Mouse (Mus musculus) spleen, postnatal 4 days (tissue): ENCODE measurements around the gene Hist1h2ad.
"Not testable (repeated sequence)": the region's sequence is repeated elsewhere in the genome, so short reads cannot be mapped to it uniquely, and the experiment has no call there.

Experiments used
- DNase-seq, 2 experiments: peaks; one replicate each; pipeline ENCODE4 v3.0.0; 2022; ENCODE audit warnings: low spot score in 2 of 2

The Hist1h2ad gene

DNA sequence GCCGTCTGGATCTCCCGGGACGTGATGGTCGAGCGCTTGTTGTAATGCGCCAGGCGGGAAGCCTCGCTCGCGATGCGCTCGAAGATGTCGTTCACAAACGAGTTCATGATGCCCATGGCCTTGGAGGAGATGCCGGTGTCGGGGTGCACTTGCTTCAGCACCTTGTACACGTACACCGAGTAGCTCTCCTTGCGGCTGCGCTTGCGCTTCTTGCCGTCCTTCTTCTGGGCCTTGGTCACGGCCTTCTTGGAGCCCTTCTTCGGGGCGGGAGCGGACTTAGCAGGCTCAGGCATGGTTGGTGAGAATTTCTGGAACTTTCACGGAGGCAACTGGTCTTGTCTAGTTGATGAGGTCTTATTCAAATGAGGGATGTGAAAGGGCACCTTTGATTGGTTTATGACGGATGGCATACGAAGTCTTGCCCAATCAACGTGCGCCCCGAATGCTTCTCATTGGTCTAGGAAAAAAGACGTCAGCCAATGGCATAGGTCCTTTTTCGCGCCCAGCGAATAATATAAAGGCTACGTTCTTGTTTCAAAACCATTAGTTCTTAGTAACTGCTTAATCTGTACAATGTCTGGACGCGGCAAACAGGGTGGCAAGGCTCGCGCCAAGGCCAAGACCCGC is at the start of gene Hist1h2ad, which contains the start of gene Hist1h2bf:
Hist1h2ad (plus strand) TSS at position 484 of the 627 bp plus-strand sequence.
Hist1h2bf (minus strand) TSS at position 299 of the 627 bp plus-strand sequence.
- DNase-seq = peak; percentile 91 to 93

DNA sequence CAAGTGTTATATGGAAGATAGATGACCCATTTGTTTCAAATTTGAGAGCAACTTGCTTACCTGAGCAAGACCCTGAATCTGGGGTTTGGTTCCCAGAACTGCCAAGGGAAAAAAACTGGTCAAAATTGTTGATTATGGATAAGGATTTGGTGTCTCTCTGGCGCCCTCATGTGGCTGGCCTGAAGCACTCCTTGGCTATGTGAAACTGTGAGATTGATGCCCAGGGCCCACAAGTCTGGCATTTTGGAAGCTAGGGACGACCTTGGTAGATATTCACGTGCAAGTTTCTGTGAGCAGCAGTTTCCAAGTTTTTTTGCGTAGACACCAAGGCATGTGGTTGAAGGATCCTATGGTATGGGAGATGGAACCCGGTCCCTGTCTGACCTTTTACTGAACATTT is 49.5 kb upstream of the Hist1h2ad start:
- peak; percentile 77 to 92 for DNase-seq

DNA sequence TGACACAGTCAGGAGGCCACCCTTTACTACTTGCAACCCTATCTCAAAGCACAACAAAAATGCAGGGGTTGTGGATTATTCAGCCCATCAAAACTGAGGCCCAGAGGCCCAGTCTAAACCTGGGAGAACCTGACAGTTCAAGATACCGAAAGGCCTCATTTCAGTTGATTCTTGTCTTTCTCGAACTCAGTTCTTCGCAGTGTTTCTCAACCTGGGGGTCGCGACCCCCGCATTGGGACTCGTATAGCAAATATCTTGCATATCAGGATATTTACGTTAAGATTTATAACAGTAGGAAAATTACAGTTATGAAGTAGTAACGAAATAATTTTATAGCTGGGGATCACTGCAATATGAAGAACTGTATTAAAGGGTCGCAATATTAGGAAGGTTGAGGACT is 48.3 kb upstream of the Hist1h2ad start:
- DNase-seq = peak in 1 of 2 experiments; percentile 62

DNA sequence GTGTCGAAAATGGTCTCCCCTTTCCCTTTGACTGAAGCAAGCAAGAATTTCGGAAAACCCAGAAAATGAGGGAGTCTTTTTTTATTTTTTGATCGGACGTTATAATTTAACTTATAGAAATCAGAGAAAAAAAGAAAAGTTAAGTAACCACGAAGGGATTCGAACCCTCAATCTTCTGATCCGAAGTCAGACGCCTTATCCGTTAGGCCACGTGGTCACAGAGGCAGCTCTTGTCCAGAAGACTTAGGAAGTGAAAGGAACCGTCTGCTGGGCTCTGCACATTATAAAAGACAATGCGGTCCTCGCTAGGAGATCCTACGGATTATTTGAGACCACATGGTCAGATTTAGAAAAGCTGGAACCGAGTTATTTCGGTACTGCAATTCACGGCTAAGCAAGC is 47.9 kb upstream of the Hist1h2ad start:
- peak; percentile 91 to 95 for DNase-seq

DNA sequence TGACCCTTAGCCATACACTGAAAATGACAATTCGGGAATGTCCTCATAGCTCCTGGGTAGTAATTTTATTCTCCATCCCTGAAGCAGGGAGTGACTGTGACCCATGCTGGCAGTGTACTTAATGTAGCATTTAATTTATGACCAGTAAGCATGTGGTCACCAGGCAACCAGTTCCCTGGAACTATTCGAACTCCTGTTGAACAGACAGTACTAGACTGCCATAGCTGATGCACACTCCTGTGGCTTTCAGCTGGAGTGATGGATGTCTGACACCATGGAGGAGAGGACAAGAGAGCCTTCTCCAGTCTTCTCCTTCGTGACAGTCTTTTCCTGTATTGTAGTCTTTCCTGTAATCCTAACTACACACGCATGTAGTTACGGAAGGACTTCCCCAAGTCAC is 45.2 kb upstream of the Hist1h2ad start:
- DNase-seq = no peak

DNA sequence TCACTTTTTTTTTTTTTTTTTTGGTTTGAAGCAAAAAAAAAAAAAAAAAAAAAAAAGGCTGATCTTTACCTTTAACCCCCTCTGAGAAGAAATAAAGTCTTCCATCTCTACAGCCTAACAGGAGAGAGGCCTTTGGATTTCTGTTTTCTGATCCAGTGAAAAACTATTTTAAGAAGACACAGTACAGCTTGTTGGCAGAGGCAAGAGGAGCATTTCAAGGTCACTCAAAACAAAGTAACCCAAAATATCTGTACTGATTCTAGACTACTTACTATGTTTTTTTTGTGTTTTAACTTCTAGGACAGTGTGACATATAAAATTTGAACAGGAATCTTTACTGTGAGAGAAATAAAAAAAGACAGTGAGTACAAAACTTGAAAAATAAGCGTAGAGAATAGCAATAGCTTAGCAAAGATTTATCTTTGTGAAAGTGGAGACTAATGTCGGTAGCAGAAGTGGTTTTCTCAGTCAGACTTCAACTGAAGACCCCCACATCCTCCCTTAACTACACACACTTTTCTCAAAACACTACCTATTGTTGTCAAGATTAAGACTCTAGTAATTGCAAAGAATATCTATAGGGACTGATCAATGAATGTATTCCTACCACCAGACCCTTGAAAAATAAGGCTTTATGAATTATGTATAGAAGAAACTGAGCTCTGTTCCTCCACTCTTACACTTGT is 44.6 kb upstream of the Hist1h2ad start:
- no peak for DNase-seq

DNA sequence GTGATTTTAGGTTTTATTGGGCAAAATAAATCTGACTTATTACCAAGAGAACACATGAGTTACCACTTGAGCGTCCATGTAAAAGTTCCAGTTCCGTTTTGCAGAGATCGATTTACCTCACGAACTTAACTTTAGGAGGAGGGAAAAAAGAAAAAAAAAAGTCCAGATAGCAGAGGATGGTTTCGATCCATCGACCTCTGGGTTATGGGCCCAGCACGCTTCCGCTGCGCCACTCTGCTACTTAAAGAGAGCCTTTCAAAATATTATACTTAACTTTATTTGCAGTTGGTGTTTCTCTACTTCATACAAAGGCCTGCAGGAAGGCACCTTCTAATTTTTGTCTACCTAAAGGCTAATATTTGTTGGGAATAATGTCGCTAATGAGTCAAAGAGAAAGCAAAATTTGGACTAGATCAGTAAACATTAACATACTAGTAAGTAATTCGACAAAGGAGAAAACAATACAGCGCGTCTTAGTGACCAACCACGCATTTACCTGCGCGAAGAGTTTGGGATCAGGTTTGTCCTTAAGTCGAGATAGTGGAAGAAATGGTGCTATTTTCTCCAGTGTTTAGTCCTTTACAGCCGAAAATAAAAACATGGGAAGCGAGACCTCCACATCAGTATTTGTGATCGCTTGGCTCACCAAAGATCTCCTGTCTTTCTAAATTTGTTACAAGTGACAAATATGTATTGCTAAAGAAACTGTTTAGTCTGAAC is 43.8 kb upstream of the Hist1h2ad start:
- peak; percentile 72 to 84 for DNase-seq

DNA sequence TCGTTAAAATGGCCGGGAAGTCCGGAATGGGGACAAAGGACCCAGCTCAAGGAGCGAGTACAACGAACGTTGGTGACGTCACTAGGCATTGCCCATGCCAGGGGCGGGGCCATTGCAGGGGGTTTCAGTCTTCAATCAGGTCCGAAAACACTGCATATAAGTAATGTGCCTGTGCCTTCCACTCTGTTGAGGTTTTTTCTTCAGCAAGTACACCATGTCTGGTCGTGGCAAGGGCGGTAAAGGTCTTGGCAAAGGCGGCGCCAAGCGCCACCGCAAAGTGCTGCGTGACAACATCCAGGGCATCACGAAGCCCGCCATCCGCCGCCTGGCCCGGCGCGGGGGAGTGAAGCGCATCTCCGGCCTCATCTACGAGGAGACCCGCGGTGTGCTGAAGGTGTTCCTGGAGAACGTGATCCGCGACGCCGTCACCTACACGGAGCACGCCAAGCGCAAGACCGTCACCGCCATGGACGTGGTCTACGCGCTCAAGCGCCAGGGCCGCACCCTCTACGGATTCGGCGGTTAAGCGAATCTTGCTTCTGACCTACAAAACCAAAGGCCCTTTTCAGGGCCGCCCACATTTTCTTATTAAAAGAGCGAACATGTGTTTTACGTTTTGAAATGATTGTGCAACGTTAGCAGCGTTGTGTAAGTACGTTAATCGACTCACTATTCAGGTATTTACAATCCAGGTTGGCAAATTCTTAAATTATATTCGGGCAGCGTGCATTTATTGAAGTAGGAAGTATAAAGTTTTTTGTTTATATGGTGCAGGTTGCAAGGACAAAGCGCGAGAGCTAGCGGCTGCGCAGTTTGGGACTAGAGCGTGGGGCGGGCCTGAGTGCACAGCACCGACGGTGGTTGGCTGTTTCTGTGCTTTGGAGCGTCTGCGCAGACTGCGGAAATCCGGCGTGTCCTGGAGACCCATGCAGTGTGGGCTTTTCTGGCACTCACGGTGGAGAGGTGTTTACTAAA is 43.0 kb upstream of the Hist1h2ad start, which contains the start of gene Hist1h4h:
Hist1h4h (plus strand) TSS at position 150 of the 975 bp plus-strand sequence.
- peak; percentile 97 for DNase-seq

DNA sequence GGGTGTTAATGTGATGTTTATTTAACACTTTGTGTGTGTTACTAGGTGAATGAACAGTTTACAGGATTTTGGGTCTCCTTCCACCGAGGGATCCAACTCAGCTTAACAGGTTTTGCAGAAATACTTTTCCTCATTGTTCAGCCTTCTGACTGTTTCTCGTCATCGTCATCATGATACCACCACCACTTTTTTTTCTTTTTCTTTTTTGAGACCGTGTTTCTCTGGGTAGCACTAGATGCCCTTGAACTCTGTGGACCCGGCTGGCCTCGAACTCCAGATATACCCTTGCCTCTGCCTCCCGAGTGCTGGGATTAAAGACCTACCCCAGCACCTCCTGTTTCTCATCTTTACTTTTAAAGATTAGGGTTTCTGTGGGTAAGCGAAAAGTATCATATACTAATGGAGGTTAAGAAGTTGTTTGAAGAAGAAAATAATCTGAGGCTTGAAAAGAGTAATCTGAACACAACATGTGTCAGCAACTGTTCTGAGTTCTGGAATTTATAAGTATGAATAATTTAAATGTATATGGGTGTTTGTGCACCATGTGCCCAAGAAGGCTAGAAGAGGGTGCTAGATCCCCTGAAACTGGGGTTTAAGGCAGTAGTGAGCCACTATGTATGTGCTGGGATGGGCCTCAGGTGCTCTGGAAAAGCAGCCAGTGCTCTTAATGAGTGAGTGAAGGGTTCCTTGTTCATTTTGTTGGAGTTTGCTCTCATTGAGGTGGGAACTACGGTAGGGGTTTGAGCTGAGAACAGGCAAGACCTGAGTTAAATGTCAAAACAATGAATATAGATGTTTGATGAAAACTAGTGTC is 41.7 kb upstream of the Hist1h2ad start:
- DNase-seq = peak; percentile 51 to 71

DNA sequence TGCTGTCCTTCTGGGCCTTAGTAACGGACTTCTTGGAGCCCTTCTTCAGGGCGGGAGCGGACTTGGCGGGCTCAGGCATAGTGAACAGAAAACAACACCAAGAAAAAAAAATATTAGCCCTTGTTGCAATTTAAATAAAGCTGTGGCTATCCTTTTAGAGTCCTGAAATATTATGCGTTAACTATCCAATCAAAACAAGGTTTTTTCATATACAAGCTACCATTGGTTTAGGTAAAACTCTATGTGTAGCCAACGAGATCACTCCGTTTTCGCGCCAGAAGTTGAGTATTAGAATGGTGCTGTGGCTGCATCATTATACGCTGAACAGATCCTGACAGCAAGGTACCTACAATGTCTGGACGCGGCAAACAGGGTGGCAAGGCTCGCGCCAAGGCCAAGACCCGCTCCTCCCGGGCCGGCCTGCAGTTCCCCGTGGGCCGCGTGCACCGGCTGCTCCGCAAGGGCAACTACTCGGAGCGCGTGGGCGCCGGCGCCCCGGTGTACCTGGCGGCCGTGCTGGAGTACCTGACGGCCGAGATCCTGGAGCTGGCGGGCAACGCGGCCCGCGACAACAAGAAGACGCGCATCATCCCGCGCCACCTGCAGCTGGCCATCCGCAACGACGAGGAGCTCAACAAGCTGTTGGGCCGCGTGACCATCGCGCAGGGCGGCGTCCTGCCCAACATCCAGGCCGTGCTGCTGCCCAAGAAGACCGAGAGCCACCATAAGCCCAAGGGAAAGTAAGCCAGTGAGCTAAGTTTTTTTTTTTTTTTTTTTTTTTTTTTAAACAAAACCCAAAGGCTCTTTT is 40.4 kb upstream of the Hist1h2ad start, which contains the start of gene Hist1h2af:
Hist1h2af (plus strand) TSS at position 347 of the 808 bp plus-strand sequence.
- peak; percentile 83 to 88 for DNase-seq

DNA sequence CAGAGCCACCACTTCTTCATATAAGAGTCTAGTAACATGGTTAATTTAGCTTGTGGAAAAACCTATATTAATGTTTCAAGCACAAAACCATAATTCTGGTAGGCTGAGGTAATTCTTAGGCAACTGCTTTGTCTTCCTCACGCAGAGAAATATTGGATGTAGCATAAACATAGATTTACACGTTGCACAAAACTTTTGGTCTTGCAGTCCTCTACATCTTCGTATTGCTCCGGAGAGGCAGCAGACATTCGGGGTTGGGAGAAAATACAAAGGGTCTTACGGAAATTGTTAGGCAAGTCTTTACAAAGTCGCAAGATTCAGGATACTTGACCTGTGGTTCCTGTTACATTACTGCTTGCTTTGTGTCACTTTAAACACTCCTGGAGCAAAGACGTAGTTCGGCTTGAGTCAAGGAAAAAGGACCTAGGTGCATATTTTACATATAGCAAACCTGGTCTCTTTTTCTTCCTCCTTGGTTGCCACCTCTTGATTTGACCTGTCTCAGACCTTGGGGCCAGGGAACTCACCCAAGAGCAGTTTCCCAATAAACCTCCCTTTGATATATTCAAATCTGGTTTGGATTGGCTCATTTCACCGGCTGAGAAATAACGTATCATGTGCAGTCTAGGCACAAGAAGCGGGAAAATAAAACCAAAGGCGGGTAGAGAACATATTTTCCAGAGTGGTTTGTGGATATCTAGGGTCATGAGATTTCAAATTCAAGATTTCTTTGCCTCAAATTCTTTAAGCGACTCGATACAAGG is 39.6 kb upstream of the Hist1h2ad start:
- DNase-seq = peak; percentile 57 to 76

DNA sequence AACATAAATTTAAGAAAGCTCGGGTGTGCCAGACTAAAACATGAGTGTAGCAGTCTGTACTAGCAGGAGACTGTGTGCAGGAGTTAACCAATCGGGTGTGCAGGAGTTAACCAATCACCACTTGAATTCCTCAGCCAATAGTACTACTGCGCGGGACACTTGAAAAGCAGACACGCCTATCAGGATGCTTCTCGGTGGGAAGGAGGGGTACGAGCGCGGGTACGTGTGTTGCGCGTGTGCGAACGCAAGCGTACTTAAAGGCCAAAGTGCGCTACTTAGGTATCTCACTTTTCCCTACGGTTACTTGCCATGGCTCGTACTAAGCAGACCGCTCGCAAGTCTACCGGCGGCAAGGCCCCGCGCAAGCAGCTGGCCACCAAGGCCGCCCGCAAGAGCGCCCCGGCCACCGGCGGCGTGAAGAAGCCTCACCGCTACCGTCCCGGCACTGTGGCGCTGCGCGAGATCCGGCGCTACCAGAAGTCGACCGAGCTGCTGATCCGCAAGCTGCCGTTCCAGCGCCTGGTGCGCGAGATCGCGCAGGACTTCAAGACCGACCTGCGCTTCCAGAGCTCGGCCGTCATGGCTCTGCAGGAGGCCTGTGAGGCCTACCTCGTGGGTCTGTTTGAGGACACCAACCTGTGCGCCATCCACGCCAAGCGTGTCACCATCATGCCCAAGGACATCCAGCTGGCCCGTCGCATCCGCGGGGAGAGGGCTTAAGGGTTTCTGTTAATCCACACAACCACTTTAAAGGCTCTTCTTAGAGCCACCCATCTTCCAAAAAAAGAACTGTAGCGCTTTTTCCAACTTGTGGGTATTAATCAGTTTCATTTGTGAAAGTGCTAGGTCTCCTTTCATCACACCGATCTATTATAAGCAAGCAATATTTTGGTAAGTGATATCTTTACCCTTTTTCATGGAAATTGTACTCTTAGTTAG is 38.8 kb upstream of the Hist1h2ad start, which contains the start of gene Hist1h3g:
Hist1h3g (plus strand) TSS at position 286 of the 939 bp plus-strand sequence.
- DNase-seq = peak; percentile 89 to 93

DNA sequence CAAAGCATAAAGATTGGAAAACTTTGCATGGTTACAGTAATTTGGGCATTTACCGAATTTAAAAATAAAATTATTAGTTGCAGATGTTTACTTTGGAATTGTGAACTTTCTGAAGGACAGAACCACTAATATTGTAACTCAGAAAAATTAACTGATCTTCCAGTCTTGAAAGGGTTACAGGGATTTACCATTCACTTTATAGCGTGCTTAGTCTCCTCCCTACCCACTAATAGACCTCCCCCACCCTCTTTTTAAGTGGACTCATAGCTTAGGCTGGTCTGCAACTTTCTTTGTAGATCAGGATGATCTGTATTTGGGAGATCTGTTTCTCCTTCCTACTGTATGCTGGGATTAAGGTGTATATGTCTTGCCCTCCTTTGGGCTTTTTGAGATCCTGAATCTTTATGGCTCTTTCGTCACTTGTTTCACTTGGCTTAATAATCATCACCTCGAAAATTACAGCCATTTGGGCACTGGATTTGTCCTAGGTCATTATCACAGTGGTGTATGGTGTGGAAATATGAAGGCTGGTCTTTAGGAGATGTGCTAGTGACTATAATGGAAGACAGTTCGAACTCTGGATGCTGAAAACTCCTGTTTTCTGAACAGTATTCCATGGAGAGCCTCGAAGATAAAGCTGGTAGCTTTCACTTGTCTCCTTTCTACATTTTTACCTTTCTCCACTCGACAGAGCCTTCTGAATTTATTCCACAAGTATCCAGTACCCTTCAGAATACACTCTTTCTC is 37.9 kb upstream of the Hist1h2ad start:
- peak in 1 of 2 experiments; percentile 17 for DNase-seq

DNA sequence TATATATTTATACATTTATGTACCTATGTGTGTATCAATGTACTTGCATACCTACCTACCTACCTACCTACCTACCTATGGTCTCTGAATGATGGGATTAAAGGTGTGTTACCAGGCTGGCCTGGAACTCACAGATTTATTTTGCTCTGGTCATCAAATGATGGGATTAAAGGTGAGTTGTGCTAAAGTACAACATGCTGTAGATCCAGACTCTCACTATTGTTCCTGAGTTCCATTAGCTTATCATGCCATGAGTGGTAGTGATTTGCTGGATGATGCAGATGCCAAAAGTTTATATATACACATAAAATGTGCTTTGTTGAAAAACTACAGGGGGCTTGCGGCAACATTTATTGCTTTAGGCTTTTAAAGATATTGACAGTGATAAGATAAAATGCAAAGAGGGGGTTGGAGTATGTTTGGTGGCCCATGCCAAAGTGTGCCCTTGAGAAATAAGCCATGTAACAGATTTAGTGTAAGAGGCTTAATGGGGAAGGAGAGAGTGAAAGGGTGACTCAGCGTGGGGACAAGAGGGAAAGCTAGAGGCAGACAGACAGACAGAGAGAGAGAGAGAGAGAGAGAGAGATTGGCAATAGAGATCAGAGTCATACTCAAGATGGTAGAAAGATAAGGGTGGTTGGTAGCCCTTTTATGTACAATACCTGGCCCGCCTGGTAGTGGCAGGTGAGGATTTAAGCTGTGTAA is 37.0 kb upstream of the Hist1h2ad start:
- no peak for DNase-seq

DNA sequence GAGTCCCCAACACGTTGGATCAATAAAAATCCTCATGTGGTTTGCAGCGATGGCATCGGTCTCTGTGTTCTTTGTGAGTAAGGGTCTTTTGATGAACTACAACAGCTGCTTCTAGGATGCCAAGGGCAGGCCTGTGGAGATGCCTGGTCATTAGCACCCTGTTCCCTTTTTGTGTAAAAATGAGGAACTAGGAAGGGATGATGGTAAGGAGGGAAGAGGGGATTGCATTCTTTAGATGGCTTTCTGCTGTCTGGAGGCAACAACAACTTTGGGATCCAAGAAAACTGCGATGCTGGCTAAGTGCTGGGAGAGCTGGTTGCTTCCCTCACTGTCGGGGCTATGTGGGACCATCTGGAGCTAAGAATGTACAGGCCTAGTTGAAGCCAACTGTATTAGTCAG is 35.9 kb upstream of the Hist1h2ad start:
- no peak for DNase-seq

DNA sequence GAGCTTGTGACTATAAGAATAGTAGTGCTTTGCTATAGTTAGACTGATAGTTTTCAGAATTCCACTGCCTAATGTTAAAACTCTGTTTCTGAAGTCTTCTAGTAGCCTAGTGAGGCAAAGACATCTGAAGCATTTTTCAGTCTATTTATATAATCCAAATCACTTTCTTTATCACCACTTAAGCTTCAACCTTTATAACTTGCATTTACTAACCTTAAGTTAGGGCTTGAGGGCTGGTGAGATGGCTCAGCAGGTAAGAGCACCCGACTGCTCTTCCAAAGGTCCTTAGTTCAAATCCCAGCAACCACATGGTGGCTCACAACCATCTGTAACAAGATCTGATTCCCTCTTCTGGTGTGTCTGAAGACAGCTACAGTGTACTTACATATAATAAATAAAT is 34.4 kb upstream of the Hist1h2ad start:
- DNase-seq = not testable (repeated sequence)
